Mouse (Mus musculus): Measurements from ENCODE around the gene Prepl. TPM values are rescaled to one million over a fixed set of nuclear protein-coding genes. Genes with fewer than 3 reads are reported as not detected.

Prepl gene
- polyA plus RNA-seq, 1 experiment from 2014 or later, result 83.7 TPM

GRCm38 (mm10) chr17:85080781-85081180 is 9.3 kb downstream of the Prepl start:
- ATAC-seq, result no peak
- H3K4me1 ChIP-seq (ENCODE audit: control insufficient read depth, insufficient read depth, low read length), result no peaks in the 10 kb centered on the region
- H3K27me3 ChIP-seq (replicated peaks; ENCODE audit: control insufficient read depth, insufficient read depth, low read length), result no peaks in the 10 kb centered on the region
- H3K9ac ChIP-seq (ENCODE audit: low read length), result no peak overlapping the region
- H3K9me3 ChIP-seq (replicated peaks; ENCODE audit: control insufficient read depth, low read length), result no peaks in the 10 kb centered on the region
- H3K27ac ChIP-seq (ENCODE audit: low read depth, low read length), result no peak overlapping the region
- no peak overlapping the region for H3K4me2 ChIP-seq (ENCODE audit: low read length)
- H3K4me3 ChIP-seq (ENCODE audit: low read depth, low read length), result no peak overlapping the region
- WGBS, result 95% methylated on average over 11 of the region's 11 CpGs
- H3K36me3 ChIP-seq (ENCODE audit: control insufficient read depth, insufficient read depth, low read length), result peaks cover 26% of the 10 kb centered on the region
- no peak for DNase-seq (ENCODE audit: low spot score)

- no peak for ATAC-seq
- 91% methylated on average over 3 of the region's 3 CpGs for WGBS
- no peak for DNase-seq (ENCODE audit: low spot score)
Measured at GRCm38 (mm10) chr17:85079276-85079675, 10.8 kb downstream of the Prepl start.

GRCm38 (mm10) chr17:85074083-85074482 is 16.0 kb downstream of the Prepl start:
- no peaks in the 10 kb centered on the region for H3K27me3 ChIP-seq (replicated peaks; ENCODE audit: control insufficient read depth, insufficient read depth, low read length)
- no peak overlapping the region for H3K4me2 ChIP-seq (ENCODE audit: low read length)
- DNase-seq (ENCODE audit: low spot score) (no peak), ATAC-seq (no peak)
- H3K9me3 ChIP-seq (replicated peaks; ENCODE audit: control insufficient read depth, low read length), result no peaks in the 10 kb centered on the region
- H3K4me3 ChIP-seq (ENCODE audit: low read depth, low read length), result no peak overlapping the region
- peaks cover 6% of the 10 kb centered on the region for H3K4me1 ChIP-seq (ENCODE audit: control insufficient read depth, insufficient read depth, low read length)
- peaks cover 59% of the 10 kb centered on the region for H3K36me3 ChIP-seq (ENCODE audit: control insufficient read depth, insufficient read depth, low read length)
- no peak overlapping the region for H3K27ac ChIP-seq (ENCODE audit: low read depth, low read length)
- 98% methylated on average over 4 of the region's 4 CpGs for WGBS
- no peak overlapping the region for H3K9ac ChIP-seq (ENCODE audit: low read length)

More at GRCm38 (mm10) chr17:85079276-85079675, 10.8 kb downstream of the Prepl start:
- H3K4me3 ChIP-seq (ENCODE audit: low read depth, low read length), result no peak overlapping the region
- H3K9ac ChIP-seq (ENCODE audit: low read length), result no peak overlapping the region
- H3K9me3 ChIP-seq (replicated peaks; ENCODE audit: control insufficient read depth, low read length), result no peaks in the 10 kb centered on the region
- peaks cover 37% of the 10 kb centered on the region for H3K36me3 ChIP-seq (ENCODE audit: control insufficient read depth, insufficient read depth, low read length)
- H3K4me2 ChIP-seq (ENCODE audit: low read length), result no peak overlapping the region
- H3K4me1 ChIP-seq (ENCODE audit: control insufficient read depth, insufficient read depth, low read length), result no peaks in the 10 kb centered on the region
- H3K27ac ChIP-seq (ENCODE audit: low read depth, low read length), result no peak overlapping the region
- no peaks in the 10 kb centered on the region for H3K27me3 ChIP-seq (replicated peaks; ENCODE audit: control insufficient read depth, insufficient read depth, low read length)

- Histone ChIP-seq H3K4me3 (ENCODE audit: low read depth, low read length) (no peak overlapping the region), H3K9ac (ENCODE audit: low read length) (no peak overlapping the region), H3K36me3 (ENCODE audit: control insufficient read depth, insufficient read depth, low read length) (peaks cover 63% of the 10 kb centered on the region), H3K9me3 (replicated peaks; ENCODE audit: control insufficient read depth, low read length) (no peaks in the 10 kb centered on the region), H3K27ac (ENCODE audit: low read depth, low read length) (no peak overlapping the region), H3K4me1 (ENCODE audit: control insufficient read depth, insufficient read depth, low read length) (peaks cover 6% of the 10 kb centered on the region), H3K4me2 (ENCODE audit: low read length) (no peak overlapping the region), H3K27me3 (replicated peaks; ENCODE audit: control insufficient read depth, insufficient read depth, low read length) (no peaks in the 10 kb centered on the region)
- ATAC-seq (0 out of 2 replicates have a peak, but pooled peaks have one; percentile 7), DNase-seq (ENCODE audit: low spot score) (peak; percentile 4)
- 24% methylated on average over 7 of the region's 7 CpGs for WGBS
Measured at GRCm38 (mm10) chr17:85073214-85073613, 16.8 kb downstream of the Prepl start.

- peaks cover 61% of the 10 kb centered on the region for H3K36me3 ChIP-seq (ENCODE audit: control insufficient read depth, insufficient read depth, low read length)
- no peak overlapping the region for H3K27ac ChIP-seq (ENCODE audit: low read depth, low read length)
- DNase-seq (ENCODE audit: low spot score) (peak; percentile 55), ATAC-seq (peak; percentile 55)
- H3K9ac ChIP-seq (ENCODE audit: low read length), result peak overlapping the region; percentile 21; the same call in 1 of the 2 replicates
- H3K27me3 ChIP-seq (replicated peaks; ENCODE audit: control insufficient read depth, insufficient read depth, low read length), result no peaks in the 10 kb centered on the region
- no peak overlapping the region for H3K4me3 ChIP-seq (ENCODE audit: low read depth, low read length)
- no peaks in the 10 kb centered on the region for H3K9me3 ChIP-seq (replicated peaks; ENCODE audit: control insufficient read depth, low read length)
- WGBS, result 13% methylated on average over 11 of the region's 11 CpGs
- peak overlapping the region; percentile 24; the same call in 1 of the 2 replicates for H3K4me2 ChIP-seq (ENCODE audit: low read length)
- peaks cover 6% of the 10 kb centered on the region for H3K4me1 ChIP-seq (ENCODE audit: control insufficient read depth, insufficient read depth, low read length)
Measured at GRCm38 (mm10) chr17:85072383-85072782, 17.7 kb downstream of the Prepl start.

- ATAC-seq (no peak), DNase-seq (ENCODE audit: low spot score) (no peak)
- H3K4me1 ChIP-seq (ENCODE audit: control insufficient read depth, insufficient read depth, low read length), result peaks cover 6% of the 10 kb centered on the region
- no peak overlapping the region for H3K4me2 ChIP-seq (ENCODE audit: low read length)
- no peak overlapping the region for H3K9ac ChIP-seq (ENCODE audit: low read length)
- no peak overlapping the region for H3K27ac ChIP-seq (ENCODE audit: low read depth, low read length)
- H3K27me3 ChIP-seq (replicated peaks; ENCODE audit: control insufficient read depth, insufficient read depth, low read length), result no peaks in the 10 kb centered on the region
- no peak overlapping the region for H3K4me3 ChIP-seq (ENCODE audit: low read depth, low read length)
- H3K9me3 ChIP-seq (replicated peaks; ENCODE audit: control insufficient read depth, low read length), result no peaks in the 10 kb centered on the region
- 87% methylated on average over 8 of the region's 8 CpGs for WGBS
- peaks cover 69% of the 10 kb centered on the region for H3K36me3 ChIP-seq (ENCODE audit: control insufficient read depth, insufficient read depth, low read length)
Measured at GRCm38 (mm10) chr17:85071088-85071775, 18.8 kb downstream of the Prepl start.

- DNase-seq (ENCODE audit: low spot score), result no peak
- Histone ChIP-seq H3K9me3 (replicated peaks; ENCODE audit: control insufficient read depth, low read length) (no peaks in the 10 kb centered on the region), H3K4me2 (ENCODE audit: low read length) (no peak overlapping the region), H3K27ac (ENCODE audit: low read depth, low read length) (no peak overlapping the region), H3K4me1 (ENCODE audit: control insufficient read depth, insufficient read depth, low read length) (peaks cover 6% of the 10 kb centered on the region), H3K4me3 (ENCODE audit: low read depth, low read length) (no peak overlapping the region), H3K9ac (ENCODE audit: low read length) (no peak overlapping the region), H3K27me3 (replicated peaks; ENCODE audit: control insufficient read depth, insufficient read depth, low read length) (no peaks in the 10 kb centered on the region), H3K36me3 (ENCODE audit: control insufficient read depth, insufficient read depth, low read length) (peaks cover 69% of the 10 kb centered on the region)
- ATAC-seq, result no peak
- 90% methylated on average over 6 of the region's 6 CpGs for WGBS
Measured at GRCm38 (mm10) chr17:85070658-85071057, 19.4 kb downstream of the Prepl start.

GRCm38 (mm10) chr17:85067331-85067730 is 22.7 kb downstream of the Prepl start:
- H3K27ac ChIP-seq (ENCODE audit: low read depth, low read length), result no peak overlapping the region
- H3K4me3 ChIP-seq (ENCODE audit: low read depth, low read length), result no peak overlapping the region
- no peaks in the 10 kb centered on the region for H3K9me3 ChIP-seq (replicated peaks; ENCODE audit: control insufficient read depth, low read length)
- 0 out of 2 replicates have a peak, but pooled peaks cover 1% of the 10 kb centered on the region for H3K4me1 ChIP-seq (ENCODE audit: control insufficient read depth, insufficient read depth, low read length)
- ATAC-seq, result no peak
- H3K4me2 ChIP-seq (ENCODE audit: low read length), result no peak overlapping the region
- H3K9ac ChIP-seq (ENCODE audit: low read length), result no peak overlapping the region
- WGBS, result 94% methylated on average over 7 of the region's 7 CpGs
- H3K27me3 ChIP-seq (replicated peaks; ENCODE audit: control insufficient read depth, insufficient read depth, low read length), result no peaks in the 10 kb centered on the region
- peaks cover 86% of the 10 kb centered on the region for H3K36me3 ChIP-seq (ENCODE audit: control insufficient read depth, insufficient read depth, low read length)
- no peak for DNase-seq (ENCODE audit: low spot score)

GRCm38 (mm10) chr17:85063560-85063959 is 26.5 kb downstream of the Prepl start:
- WGBS, result 95% methylated on average over 7 of the region's 7 CpGs
- H3K9me3 ChIP-seq (replicated peaks; ENCODE audit: control insufficient read depth, low read length), result no peaks in the 10 kb centered on the region
- H3K36me3 ChIP-seq (ENCODE audit: control insufficient read depth, insufficient read depth, low read length), result peaks cover 57% of the 10 kb centered on the region
- no peak overlapping the region for H3K27ac ChIP-seq (ENCODE audit: low read depth, low read length)
- H3K27me3 ChIP-seq (replicated peaks; ENCODE audit: control insufficient read depth, insufficient read depth, low read length), result no peaks in the 10 kb centered on the region
- H3K4me3 ChIP-seq (ENCODE audit: low read depth, low read length), result no peak overlapping the region
- no peak overlapping the region for H3K9ac ChIP-seq (ENCODE audit: low read length)
- DNase-seq (ENCODE audit: low spot score) (no peak), ATAC-seq (no peak)
- no peaks in the 10 kb centered on the region for H3K4me1 ChIP-seq (ENCODE audit: control insufficient read depth, insufficient read depth, low read length)
- no peak overlapping the region for H3K4me2 ChIP-seq (ENCODE audit: low read length)
